Comparison of ENCODE assay signal across 18 mouse cellular contexts in the genomic region with DNA sequence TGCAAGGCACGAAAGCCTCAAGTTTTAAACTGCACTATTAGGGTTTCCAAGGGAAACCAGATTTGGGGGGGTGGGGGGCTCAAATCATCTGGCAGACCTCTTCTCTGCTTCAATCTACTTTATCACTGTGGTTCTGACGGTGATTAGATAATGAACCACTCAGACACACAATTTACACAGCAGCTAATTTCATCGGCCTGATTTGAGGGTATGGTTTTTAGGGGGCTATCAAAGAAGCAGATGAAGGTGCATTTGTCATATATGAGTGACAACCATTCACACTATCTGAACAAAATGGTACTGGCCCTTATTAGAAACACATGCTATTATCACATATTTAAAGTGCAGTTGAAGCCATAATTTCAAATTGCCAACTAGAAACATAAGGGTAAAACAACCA.
"Had no signal": no experiment of that assay in that cellular context is flagged by ENCODE, and none has a peak within 500 bp of the region (broad histone marks: within the 10 kb centered on the region; RNA-seq: fewer than 3 reads in every experiment).

No protein-coding gene starts in this region.

- H3K4me3 ChIP-seq: midbrain, embryonic 10.5 days; midbrain, embryonic 13.5 days; midbrain, embryonic 15.5 days; myocyte; neural tube, embryonic 13.5 days; neural tube, embryonic 15.5 days; stomach, embryonic 15.5 days had no signal

- H3K27ac ChIP-seq: midbrain, embryonic 10.5 days; midbrain, embryonic 13.5 days; midbrain, embryonic 15.5 days; neural tube, embryonic 13.5 days; neural tube, embryonic 15.5 days; stomach, embryonic 15.5 days; stomach, postnatal 0 days had no signal

- H3K9ac ChIP-seq: lung, embryonic 14.5 days; midbrain, embryonic 13.5 days; midbrain, embryonic 15.5 days; neural tube, embryonic 13.5 days; neural tube, embryonic 15.5 days; stomach, embryonic 15.5 days had no signal

- H3K4me2 ChIP-seq: lung, embryonic 14.5 days; midbrain, embryonic 13.5 days; midbrain, embryonic 15.5 days; neural tube, embryonic 13.5 days; neural tube, embryonic 15.5 days; stomach, embryonic 15.5 days had no signal

- H3K4me1 ChIP-seq: midbrain, embryonic 15.5 days; stomach, embryonic 15.5 days had no signal

- ATAC-seq: midbrain, embryonic 13.5 days; midbrain, embryonic 15.5 days had no signal

- DNase-seq: lung, adult 18-20 months; lung, embryonic 14.5 days; lung, postnatal 10 days; lung, postnatal 4 days; retina, postnatal 1 day; right cerebral cortex, adult 18-20 months; right cerebral cortex, postnatal 25 days; thymus, adult 2 months; thymus, postnatal 25 days; thymus, postnatal 4 days had no signal

- H3K27me3 ChIP-seq: midbrain, embryonic 13.5 days; midbrain, embryonic 15.5 days; neural tube, embryonic 13.5 days; neural tube, embryonic 15.5 days; stomach, embryonic 15.5 days had no signal

- H3K9me3 ChIP-seq: midbrain, embryonic 10.5 days; midbrain, embryonic 15.5 days; neural tube, embryonic 13.5 days; neural tube, embryonic 15.5 days; stomach, embryonic 15.5 days had no signal
